Mouse (Mus musculus) cerebellum, postnatal 4 days (tissue): ENCODE data around the gene Spats2l.

Source experiments
- DNase-seq, 2 experiments: peaks; one replicate each; pipeline ENCODE4 v3.0.0; 2022; ENCODE audit warnings: low spot score in 2 of 2, mixed read lengths in 1 of 2

The Spats2l gene

GRCm38 (mm10) chr1:57969327-57970271, 195.6 kb downstream of the Spats2l start:
- peak; percentile 99 for DNase-seq

GRCm38 (mm10) chr1:57971588-57971987, 197.6 kb downstream of the Spats2l start:
- no peak for DNase-seq

GRCm38 (mm10) chr1:57976860-57977259, 202.9 kb downstream of the Spats2l start:
- DNase-seq: no peak

GRCm38 (mm10) chr1:57989052-57989600, 215.2 kb downstream of the Spats2l start:
- no peak for DNase-seq

GRCm38 (mm10) chr1:57991277-57991676, 217.3 kb downstream of the Spats2l start:
- DNase-seq: no peak

GRCm38 (mm10) chr1:57995432-57996132, 221.6 kb downstream of the Spats2l start, which contains the start of gene Sgo2a:
Gene Sgo2a (plus strand): TSS chr1:57995971.
- peak; percentile 75 to 89 for DNase-seq

GRCm38 (mm10) chr1:57996133-57996615, 222.2 kb downstream of the Spats2l start:
- no peak for DNase-seq
